Mouse (Mus musculus) lung, adult 2 months (tissue): Measurements from ENCODE around the gene Gm21953. TPM values are rescaled to one million over a fixed set of nuclear protein-coding genes. Genes with fewer than 3 reads are reported as not detected.
"Not testable (repeated sequence)": the region's sequence is repeated elsewhere in the genome, so short reads cannot be mapped to it uniquely, and the experiment has no call there.

Source experiments
- DNase-seq: peaks from one replicate; pipeline ENCODE4 v3.0.0; 2022
- H3K4me1 ChIP-seq: fragments of 200-500 bp; 2 replicates; pipeline ENCODE4 v1.6.1; 2011; ENCODE audit warnings: low read length; ENCODE audit not compliant: control insufficient read depth, insufficient read depth
- H3K4me3 ChIP-seq: fragments of 200-500 bp; replicated peaks from 2 replicates; pipeline ENCODE3; 2011; ENCODE audit warnings: low read depth, mild to moderate bottlenecking, control low read depth, low read length; ENCODE audit errors: extremely low read depth
- WGBS: fragments of 180-500 bp; shearing (Covaris S2); methylation state at CpG from one replicate; pipeline ENCODE4 v1.1.7; 2018; 5-methylcytosine and 5-hydroxymethylcytosine counted together
- polyA plus RNA-seq: library from polyadenylated mRNA; depleted of rRNA; stranded (reverse); fragments of >200 nt; gene quantifications from 2 replicates; pipeline ENCODE4 v1.2.3, GENCODE M21; 2012; rRNA removed

The Gm21953 gene
- polyA plus RNA-seq: not detected in 2 replicates

GRCm38 (mm10) chr4:42293967-42294366 lies at the start of gene Gm21953:
Gene Gm21953 (plus strand): TSS chr4:42294267.
- not testable (repeated sequence) for DNase-seq, H3K4me1 ChIP-seq, H3K4me3 ChIP-seq
- WGBS: no CpG with 5 or more reads among the region's 18 CpGs

GRCm38 (mm10) chr4:42255467-42255866 lies 38.6 kb upstream of the Gm21953 start, which contains the start of gene Ccl21b:
Gene Ccl21b (plus strand): TSS chr4:42255767.
- not testable (repeated sequence) for H3K4me1 ChIP-seq, DNase-seq, H3K4me3 ChIP-seq
- WGBS: no CpG with 5 or more reads among the region's 5 CpGs

- H3K4me1 ChIP-seq, H3K4me3 ChIP-seq, DNase-seq: not testable (repeated sequence)
- no CpG with 5 or more reads among the region's 1 CpGs for WGBS
Observed at GRCm38 (mm10) chr4:42318034-42318433, 24.0 kb downstream of the Gm21953 start, which contains the start of gene Fam205a3. Gene Fam205a3 (plus strand): TSS chr4:42318334.

Other genes starting within 250 kb of the Gm21953 start
- gene Gm3893, start 203.1 kb upstream of the Gm21953 start, polyA plus RNA-seq: not detected in 2 replicates
- gene Gm13304, start 179.4 kb upstream of the Gm21953 start, polyA plus RNA-seq: not detected in 2 replicates
- gene Gm13306, start 140.8 kb upstream of the Gm21953 start, polyA plus RNA-seq: not detected in 2 replicates
- 0.15 and 0.63 TPM in 2 replicates for gene Gm13305, start 125.7 kb upstream of the Gm21953 start, polyA plus RNA-seq
- gene Gm10600, start 53.6 kb upstream of the Gm21953 start, polyA plus RNA-seq: not detected in 2 replicates
- 4.7 and 12.9 TPM in 2 replicates for gene Ccl21b, start 38.5 kb upstream of the Gm21953 start, polyA plus RNA-seq
- not detected in 2 replicates for gene Fam205a3, start 24.1 kb downstream of the Gm21953 start, polyA plus RNA-seq
- gene Gm21586, start 145.1 kb downstream of the Gm21953 start, polyA plus RNA-seq: not detected in 2 replicates
- gene Gm2163, start 172.5 kb downstream of the Gm21953 start, polyA plus RNA-seq: 0.06 and 0.13 TPM in 2 replicates
- gene Fam205a2, start 233.9 kb downstream of the Gm21953 start, polyA plus RNA-seq: not detected in 2 replicates